Mouse (Mus musculus) adrenal gland, postnatal 25 days (tissue): ENCODE results near the gene Sp140. TPM values are rescaled to one million over a fixed set of nuclear protein-coding genes. Genes with fewer than 3 reads are reported as not detected.
"Not testable (repeated sequence)": the region's sequence is repeated elsewhere in the genome, so short reads cannot be mapped to it uniquely, and the experiment has no call there.

Source experiments
- DNase-seq: peaks from one replicate; pipeline ENCODE4 v3.0.0; 2021; ENCODE audit warnings: mixed read lengths
- total RNA-seq: library from RNA; stranded (reverse); gene quantifications from 2 replicates; pipeline ENCODE4 v1.2.3, GENCODE M21; 2021

The Sp140 gene
- total RNA-seq, 1 experiment from 2014 or later = 5.0 TPM

- DNase-seq = peak; percentile 7
Measured at GRCm38 (mm10) chr1:85649881-85650280, 49.7 kb downstream of the Sp140 start, which contains the start of gene Sp100. Gene Sp100, plus strand, starts transcription at chr1:85649988.

- not testable (repeated sequence) for DNase-seq
Measured at GRCm38 (mm10) chr1:85650524-85650923, 50.3 kb downstream of the Sp140 start.

GRCm38 (mm10) chr1:85651770-85652275 is 51.6 kb downstream of the Sp140 start:
- peak; percentile 7 for DNase-seq

GRCm38 (mm10) chr1:85657211-85657610 is 57.0 kb downstream of the Sp140 start:
- not testable (repeated sequence) for DNase-seq

GRCm38 (mm10) chr1:85664266-85664665 is 64.1 kb downstream of the Sp140 start:
- no peak for DNase-seq

GRCm38 (mm10) chr1:85680226-85680625 is 80.0 kb downstream of the Sp140 start:
- no peak for DNase-seq

- no peak for DNase-seq
Measured at GRCm38 (mm10) chr1:85686666-85687065, 86.5 kb downstream of the Sp140 start.

GRCm38 (mm10) chr1:85687346-85687745 is 87.2 kb downstream of the Sp140 start:
- DNase-seq = no peak

- DNase-seq = no peak
Measured at GRCm38 (mm10) chr1:85690544-85690943, 90.4 kb downstream of the Sp140 start.

- peak; percentile 17 for DNase-seq
Measured at GRCm38 (mm10) chr1:85692281-85692680, 92.1 kb downstream of the Sp140 start.

- DNase-seq = no peak
Measured at GRCm38 (mm10) chr1:85693280-85693679, 93.1 kb downstream of the Sp140 start.

Other genes starting within 250 kb of the Sp140 start
- not detected in 2 replicates for gene G530012D18Rik, start 24.7 kb upstream of the Sp140 start, total RNA-seq
- gene Sp110, start 1.6 kb upstream of the Sp140 start, total RNA-seq = 4.0 and 4.9 TPM in 2 replicates
- 18.4 and 19.8 TPM in 2 replicates for gene Sp100, start 49.6 kb downstream of the Sp140 start, total RNA-seq
- 0.58 and 1.0 TPM in 2 replicates for gene A630001G21Rik, start 178.3 kb downstream of the Sp140 start, total RNA-seq
- gene Cab39, start 193.1 kb downstream of the Sp140 start, total RNA-seq = 113 and 114 TPM in 2 replicates